Mouse (Mus musculus): Measurements from ENCODE around the gene Sympk. TPM values are rescaled to one million over a fixed set of nuclear protein-coding genes. Genes with fewer than 3 reads are reported as not detected.

Gene Sympk
- polyA plus RNA-seq, 1 experiment from 2014 or later, result 36.3 TPM

GRCm38 (mm10) chr7:19097217-19097616 lies 73.0 kb downstream of the Sympk start:
- Histone ChIP-seq H3K27ac (replicated peaks; ENCODE audit: low read depth, low read length) (no peak overlapping the region), H3K4me3 (ENCODE audit: low read depth, low read length) (no peak overlapping the region), H3K4me1 (ENCODE audit: control insufficient read depth, insufficient read depth, low read length) (peaks cover 8% of the 10 kb centered on the region), H3K9me3 (replicated peaks; ENCODE audit: control insufficient read depth, low read length) (no peaks in the 10 kb centered on the region), H3K4me2 (ENCODE audit: low read depth, low read length) (no peak overlapping the region), H3K27me3 (ENCODE audit: control insufficient read depth, insufficient read depth, low read length) (no peaks in the 10 kb centered on the region), H3K9ac (replicated peaks; ENCODE audit: low read length) (no peak overlapping the region), H3K36me3 (replicated peaks; ENCODE audit: control insufficient read depth, insufficient read depth, low read depth, low read length) (no peaks in the 10 kb centered on the region)
- WGBS, result 55% methylated on average over 2 of the region's 2 CpGs
- DNase-seq (ENCODE audit: low spot score) (no peak), ATAC-seq (replicated peaks; ENCODE audit: insufficient number of reproducible peaks, low FRiP score, low TSS enrichment, low read depth) (no peak)

- Histone ChIP-seq H3K4me1 (ENCODE audit: control insufficient read depth, insufficient read depth, low read length) (peaks cover 8% of the 10 kb centered on the region), H3K9me3 (replicated peaks; ENCODE audit: control insufficient read depth, low read length) (no peaks in the 10 kb centered on the region), H3K4me2 (ENCODE audit: low read depth, low read length) (no peak overlapping the region), H3K27me3 (ENCODE audit: control insufficient read depth, insufficient read depth, low read length) (no peaks in the 10 kb centered on the region), H3K36me3 (replicated peaks; ENCODE audit: control insufficient read depth, insufficient read depth, low read depth, low read length) (no peaks in the 10 kb centered on the region), H3K27ac (replicated peaks; ENCODE audit: low read depth, low read length) (no peak overlapping the region), H3K4me3 (ENCODE audit: low read depth, low read length) (no peak overlapping the region), H3K9ac (replicated peaks; ENCODE audit: low read length) (no peak overlapping the region)
- ATAC-seq (replicated peaks; ENCODE audit: insufficient number of reproducible peaks, low FRiP score, low TSS enrichment, low read depth), result no peak
- DNase-seq (ENCODE audit: low spot score), result no peak
Observed at GRCm38 (mm10) chr7:19097863-19098262, 73.7 kb downstream of the Sympk start.

- no peak for DNase-seq (ENCODE audit: low spot score)
- Histone ChIP-seq H3K9me3 (replicated peaks; ENCODE audit: control insufficient read depth, low read length) (no peaks in the 10 kb centered on the region), H3K27ac (replicated peaks; ENCODE audit: low read depth, low read length) (no peak overlapping the region), H3K36me3 (replicated peaks; ENCODE audit: control insufficient read depth, insufficient read depth, low read depth, low read length) (no peaks in the 10 kb centered on the region), H3K27me3 (ENCODE audit: control insufficient read depth, insufficient read depth, low read length) (no peaks in the 10 kb centered on the region), H3K9ac (replicated peaks; ENCODE audit: low read length) (no peak overlapping the region), H3K4me3 (ENCODE audit: low read depth, low read length) (no peak overlapping the region), H3K4me1 (ENCODE audit: control insufficient read depth, insufficient read depth, low read length) (peaks cover 8% of the 10 kb centered on the region), H3K4me2 (ENCODE audit: low read depth, low read length) (no peak overlapping the region)
- WGBS, result 66% methylated on average over 7 of the region's 7 CpGs
- ATAC-seq (replicated peaks; ENCODE audit: insufficient number of reproducible peaks, low FRiP score, low TSS enrichment, low read depth), result no peak
Observed at GRCm38 (mm10) chr7:19098811-19099210, 74.6 kb downstream of the Sympk start.

- Histone ChIP-seq H3K27ac (replicated peaks; ENCODE audit: low read depth, low read length) (no peak overlapping the region), H3K9ac (replicated peaks; ENCODE audit: low read length) (no peak overlapping the region), H3K4me3 (ENCODE audit: low read depth, low read length) (no peak overlapping the region), H3K4me1 (ENCODE audit: control insufficient read depth, insufficient read depth, low read length) (peaks cover 8% of the 10 kb centered on the region), H3K36me3 (replicated peaks; ENCODE audit: control insufficient read depth, insufficient read depth, low read depth, low read length) (no peaks in the 10 kb centered on the region), H3K27me3 (ENCODE audit: control insufficient read depth, insufficient read depth, low read length) (no peaks in the 10 kb centered on the region), H3K4me2 (ENCODE audit: low read depth, low read length) (no peak overlapping the region), H3K9me3 (replicated peaks; ENCODE audit: control insufficient read depth, low read length) (no peaks in the 10 kb centered on the region)
- 77% methylated on average over 1 of the region's 1 CpGs for WGBS
- no peak for DNase-seq (ENCODE audit: low spot score)
- no peak for ATAC-seq (replicated peaks; ENCODE audit: insufficient number of reproducible peaks, low FRiP score, low TSS enrichment, low read depth)
Observed at GRCm38 (mm10) chr7:19100290-19100689, 76.1 kb downstream of the Sympk start.

GRCm38 (mm10) chr7:19103741-19104140 lies 79.6 kb downstream of the Sympk start:
- no peaks in the 10 kb centered on the region for H3K4me1 ChIP-seq (ENCODE audit: control insufficient read depth, insufficient read depth, low read length)
- DNase-seq (ENCODE audit: low spot score), result no peak
- no peak overlapping the region for H3K9ac ChIP-seq (replicated peaks; ENCODE audit: low read length)
- no peak overlapping the region for H3K4me2 ChIP-seq (ENCODE audit: low read depth, low read length)
- no peak overlapping the region for H3K4me3 ChIP-seq (ENCODE audit: low read depth, low read length)
- H3K27ac ChIP-seq (replicated peaks; ENCODE audit: low read depth, low read length), result no peak overlapping the region
- no peaks in the 10 kb centered on the region for H3K36me3 ChIP-seq (replicated peaks; ENCODE audit: control insufficient read depth, insufficient read depth, low read depth, low read length)
- no peak for ATAC-seq (replicated peaks; ENCODE audit: insufficient number of reproducible peaks, low FRiP score, low TSS enrichment, low read depth)
- H3K9me3 ChIP-seq (replicated peaks; ENCODE audit: control insufficient read depth, low read length), result no peaks in the 10 kb centered on the region
- H3K27me3 ChIP-seq (ENCODE audit: control insufficient read depth, insufficient read depth, low read length), result no peaks in the 10 kb centered on the region

Small RNAs within 50 kb of the gene (microRNA-seq; reads per million reads assigned to microRNA genes)
- gene Mir3100 (ENCODE audit: borderline number of aligned reads), result not detected

Other genes with a start within 250 kb of the Sympk start
- not detected in 2 replicates for gene Psg19, start 225.9 kb upstream of the Sympk start, polyA plus RNA-seq (2014; fragmentation: Nextera tagmentation; extraction: Ambion mirVana)
- not detected in 2 replicates for gene Psg17, start 202.8 kb upstream of the Sympk start, polyA plus RNA-seq (2014; fragmentation: Nextera tagmentation; extraction: Ambion mirVana)
- gene Mill2, start 184.4 kb upstream of the Sympk start, polyA plus RNA-seq (2014; fragmentation: Nextera tagmentation; extraction: Ambion mirVana), result 0.20 and 0.33 TPM in 2 replicates
- 0.49 and 0.70 TPM in 2 replicates for gene Pglyrp1, start 153.0 kb upstream of the Sympk start, polyA plus RNA-seq (2014; fragmentation: Nextera tagmentation; extraction: Ambion mirVana)
- 22.6 and 26.5 TPM in 2 replicates for gene Ccdc61, start 114.0 kb upstream of the Sympk start, polyA plus RNA-seq (2014; fragmentation: Nextera tagmentation; extraction: Ambion mirVana)
- gene Nova2, start 98.5 kb upstream of the Sympk start, polyA plus RNA-seq (2014; fragmentation: Nextera tagmentation; extraction: Ambion mirVana), result 1.4 and 1.7 TPM in 2 replicates
- gene Nanos2, start 37.0 kb upstream of the Sympk start, polyA plus RNA-seq (2014; fragmentation: Nextera tagmentation; extraction: Ambion mirVana), result not detected in 2 replicates
- gene Mypop, start 33.1 kb upstream of the Sympk start, polyA plus RNA-seq (2014; fragmentation: Nextera tagmentation; extraction: Ambion mirVana), result 4.3 and 5.3 TPM in 2 replicates
- 27.9 and 28.3 TPM in 2 replicates for gene Irf2bp1, start 20.3 kb upstream of the Sympk start, polyA plus RNA-seq (2014; fragmentation: Nextera tagmentation; extraction: Ambion mirVana)
- gene Foxa3, start 839 bp upstream of the Sympk start, polyA plus RNA-seq (2014; fragmentation: Nextera tagmentation; extraction: Ambion mirVana), result not detected in 2 replicates
- not detected in 2 replicates for gene Rsph6a, start 30.3 kb downstream of the Sympk start, polyA plus RNA-seq (2014; fragmentation: Nextera tagmentation; extraction: Ambion mirVana)
- gene Dmwd, start 51.9 kb downstream of the Sympk start, polyA plus RNA-seq (2014; fragmentation: Nextera tagmentation; extraction: Ambion mirVana), result 17.2 and 17.7 TPM in 2 replicates
- gene Dmpk, start 59.5 kb downstream of the Sympk start, polyA plus RNA-seq (2014; fragmentation: Nextera tagmentation; extraction: Ambion mirVana), result 5.1 and 6.5 TPM in 2 replicates
- gene Six5, start 70.2 kb downstream of the Sympk start, polyA plus RNA-seq (2014; fragmentation: Nextera tagmentation; extraction: Ambion mirVana), result 10.0 and 10.5 TPM in 2 replicates
- gene Gm4969, start 94.0 kb downstream of the Sympk start, polyA plus RNA-seq (2014; fragmentation: Nextera tagmentation; extraction: Ambion mirVana), result 2.4 TPM in 2 replicates
- gene Fbxo46, start 95.5 kb downstream of the Sympk start, polyA plus RNA-seq (2014; fragmentation: Nextera tagmentation; extraction: Ambion mirVana), result 7.4 and 7.7 TPM in 2 replicates
- gene Qpctl, start 124.9 kb downstream of the Sympk start, polyA plus RNA-seq (2014; fragmentation: Nextera tagmentation; extraction: Ambion mirVana), result 9.4 and 9.7 TPM in 2 replicates
- gene Snrpd2, start 125.3 kb downstream of the Sympk start, polyA plus RNA-seq (2014; fragmentation: Nextera tagmentation; extraction: Ambion mirVana), result 157 and 171 TPM in 2 replicates
- gene Gipr, start 141.8 kb downstream of the Sympk start, polyA plus RNA-seq (2014; fragmentation: Nextera tagmentation; extraction: Ambion mirVana), result 0.15 and 0.77 TPM in 2 replicates
- 2.1 and 2.3 TPM in 2 replicates for gene Eml2, start 152.0 kb downstream of the Sympk start, polyA plus RNA-seq (2014; fragmentation: Nextera tagmentation; extraction: Ambion mirVana)
- gene Gpr4, start 188.2 kb downstream of the Sympk start, polyA plus RNA-seq (2014; fragmentation: Nextera tagmentation; extraction: Ambion mirVana), result 1.4 and 1.8 TPM in 2 replicates
- gene Opa3, start 204.0 kb downstream of the Sympk start, polyA plus RNA-seq (2014; fragmentation: Nextera tagmentation; extraction: Ambion mirVana), result 39.5 and 45.5 TPM in 2 replicates
- 53.2 and 54.9 TPM in 2 replicates for gene Vasp, start 247.4 kb downstream of the Sympk start, polyA plus RNA-seq (2014; fragmentation: Nextera tagmentation; extraction: Ambion mirVana)